Mouse (Mus musculus): ENCODE data around the gene Aldh3a1.

Aldh3a1 gene

GRCm38 (mm10) chr11:61236015-61236414 lies 28.7 kb downstream of the Aldh3a1 start:
- DNase-seq (ENCODE audit: low read depth, low spot score) = no peak

GRCm38 (mm10) chr11:61244406-61244805 lies 37.1 kb downstream of the Aldh3a1 start:
- DNase-seq (ENCODE audit: low read depth, low spot score) = no peak

DNA sequence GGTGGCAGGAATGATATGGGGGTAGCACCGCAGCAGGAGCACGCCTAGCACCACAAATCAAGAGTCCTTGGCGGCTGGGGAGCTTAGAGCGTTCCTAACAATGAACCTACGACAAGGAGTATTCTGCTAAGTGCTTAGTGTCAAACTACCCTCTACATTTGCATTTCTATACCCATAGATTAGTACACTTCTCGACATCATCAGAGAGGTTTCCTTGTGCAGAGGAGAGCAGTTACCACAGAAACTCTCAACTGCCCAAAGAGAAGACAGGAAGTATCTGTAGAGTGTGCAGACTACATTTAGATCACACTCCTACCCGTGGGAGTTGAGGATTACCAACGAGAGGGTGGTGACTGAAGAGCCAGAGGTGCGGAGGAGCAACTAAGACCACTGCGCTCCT lies 44.4 kb downstream of the Aldh3a1 start:
- DNase-seq (ENCODE audit: low read depth, low spot score) = no peak

- DNase-seq (ENCODE audit: low read depth, low spot score) = no peak
Observed at GRCm38 (mm10) chr11:61252807-61253206, 45.5 kb downstream of the Aldh3a1 start.

DNA sequence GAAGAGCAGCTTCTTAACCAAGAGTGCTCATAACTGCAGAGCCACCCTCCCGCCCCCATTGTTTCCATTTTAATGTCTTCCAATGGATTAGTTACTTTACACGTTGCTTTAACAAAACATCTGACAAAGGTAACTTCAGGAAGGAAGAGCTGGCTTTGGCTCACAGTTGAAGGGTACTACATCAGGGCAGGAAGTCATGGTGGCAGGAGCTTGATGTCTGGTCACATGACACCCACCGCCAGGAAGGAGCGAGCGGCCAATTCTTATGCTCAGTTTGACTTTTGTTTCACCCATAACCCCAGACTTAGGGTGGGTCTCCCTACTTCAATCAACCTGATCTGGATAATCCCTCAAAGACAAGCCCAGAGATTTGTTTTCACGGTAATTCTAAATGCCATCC lies 51.8 kb downstream of the Aldh3a1 start:
- no peak for DNase-seq (ENCODE audit: low read depth, low spot score)

GRCm38 (mm10) chr11:61262516-61262915 lies 55.2 kb downstream of the Aldh3a1 start:
- DNase-seq (ENCODE audit: low read depth, low spot score) = no peak

DNA sequence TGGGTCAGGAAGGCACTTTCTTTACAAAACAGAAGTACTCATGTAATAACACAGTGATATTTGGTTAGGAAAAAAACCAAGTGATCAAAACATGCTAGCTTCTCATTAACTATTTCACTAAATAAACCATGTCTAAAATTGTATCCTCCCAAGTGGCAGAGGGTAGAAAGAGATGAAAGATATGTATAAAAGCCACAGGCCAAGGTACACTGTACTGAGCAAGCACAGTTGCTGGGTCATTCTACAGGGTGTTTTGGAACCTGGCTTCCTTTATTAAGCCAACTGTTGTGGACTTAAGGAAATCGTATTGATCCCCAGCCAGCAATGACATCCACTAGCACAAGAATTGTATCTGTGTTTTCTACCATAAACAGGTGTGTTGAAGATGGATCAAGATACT lies 56.5 kb downstream of the Aldh3a1 start:
- DNase-seq (ENCODE audit: low read depth, low spot score) = no peak

DNA sequence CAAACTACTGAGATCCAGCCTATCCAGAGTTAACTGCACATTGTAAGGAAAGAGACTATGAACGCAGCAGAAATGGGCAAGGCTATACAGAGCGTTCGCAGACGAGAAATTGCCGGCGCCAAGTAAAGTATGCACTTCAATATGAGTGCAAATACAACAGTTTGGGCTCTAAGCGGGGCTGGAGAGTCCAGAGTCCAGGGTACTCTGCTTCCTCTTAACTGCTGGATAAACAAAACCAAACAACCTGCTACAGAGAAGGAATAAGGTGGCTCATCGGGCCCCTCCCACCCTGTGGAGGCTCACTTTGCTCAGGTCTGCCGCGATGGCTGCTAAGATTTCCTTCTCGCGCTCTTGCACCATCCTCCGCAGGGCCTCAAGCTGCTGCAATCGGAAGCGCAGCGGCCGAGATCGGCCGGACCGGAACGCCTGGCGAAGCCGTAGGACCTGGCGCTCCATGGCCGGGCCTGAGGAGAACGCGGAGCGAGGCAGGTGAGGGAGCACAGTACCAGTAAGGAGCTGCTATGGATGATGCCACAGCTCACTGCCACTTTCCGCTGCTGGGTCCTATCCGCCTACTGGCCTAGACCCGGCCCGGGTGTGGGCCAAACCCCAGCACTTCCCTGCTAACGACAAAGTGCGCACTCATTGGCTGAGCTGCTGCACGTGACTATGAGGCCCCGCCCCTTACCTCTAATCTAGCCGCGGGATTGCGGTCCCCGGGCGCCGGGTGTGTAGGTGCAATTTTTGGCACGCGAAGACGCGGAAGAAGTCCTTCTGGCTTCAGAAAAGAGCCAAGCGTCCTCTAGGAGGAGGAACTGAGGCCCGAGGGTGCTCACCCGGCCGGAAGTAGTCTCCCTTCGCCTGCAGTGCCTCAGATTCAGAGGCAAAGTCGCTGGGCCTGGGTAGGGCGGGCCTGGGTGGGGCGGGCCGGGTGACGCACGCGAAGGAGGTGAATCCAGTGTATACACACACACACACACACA lies 59.5 kb downstream of the Aldh3a1 start, which contains the start of gene Aldh3a2:
Gene Aldh3a2, minus strand, starts transcription at position 914 of the 983 bp plus-strand sequence.
- DNase-seq (ENCODE audit: low read depth, low spot score) = peak; percentile 85
